Mouse (Mus musculus) bone marrow macrophage, adult 2 months (primary cell): Measurements from ENCODE around the gene Gzmn. TPM values are rescaled to one million over a fixed set of nuclear protein-coding genes. Genes with fewer than 3 reads are reported as not detected.
"Not testable (repeated sequence)": the region's sequence is repeated elsewhere in the genome, so short reads cannot be mapped to it uniquely, and the experiment has no call there.

ENCODE experiments used
- H3K27ac ChIP-seq: 2 replicates; pipeline ENCODE4 v1.5.1; 2012; ENCODE audit warnings: low read depth, low read length; ENCODE audit not compliant: insufficient read depth
- H3K4me1 ChIP-seq: 2 replicates; pipeline ENCODE4 v1.6.1; 2012; ENCODE audit warnings: low read length; ENCODE audit not compliant: control insufficient read depth, insufficient read depth
- H3K4me3 ChIP-seq: 2 replicates; pipeline ENCODE4 v1.5.1; 2012; ENCODE audit warnings: mild to moderate bottlenecking, low read length, moderate library complexity; ENCODE audit not compliant: insufficient read depth
- CTCF ChIP-seq: IDR thresholded peaks from 2 replicates; pipeline ENCODE4 v1.5.1; 2012; ENCODE audit warnings: low read depth, mild to moderate bottlenecking, low read length, moderate library complexity
- POLR2A ChIP-seq: IDR thresholded peaks from 2 replicates; pipeline ENCODE4 v1.6.1; 2012; ENCODE audit warnings: mild to moderate bottlenecking, low read depth, low read length, borderline replicate concordance
- polyA plus RNA-seq: library from polyadenylated mRNA; stranded (reverse); fragments of >200 nt; gene quantifications from 2 replicates; pipeline ENCODE4 v1.2.4, GENCODE M21; 2012; ENCODE audit not compliant: missing spikeins, insufficient read depth, insufficient read length

Gzmn gene
- polyA plus RNA-seq, 1 experiment = not detected

GRCm38 (mm10) chr14:56162109-56162508 lies 12.3 kb downstream of the Gzmn start:
- Histone ChIP-seq H3K4me3 (no peak overlapping the region), H3K27ac (no peak overlapping the region), H3K4me1 (no peaks in the 10 kb centered on the region)
- TF ChIP-seq POLR2A (no peak), CTCF (no peak)

- not testable (repeated sequence) for H3K4me1 ChIP-seq, H3K27ac ChIP-seq, H3K4me3 ChIP-seq
Measured at GRCm38 (mm10) chr14:56159479-56159878, 14.9 kb downstream of the Gzmn start, which contains the start of gene Gzmg. Gene Gzmg, minus strand, starts transcription at chr14:56159579.

GRCm38 (mm10) chr14:56155340-56155739 lies 19.1 kb downstream of the Gzmn start:
- Histone ChIP-seq H3K27ac (no peak overlapping the region), H3K4me3 (no peak overlapping the region), H3K4me1 (no peaks in the 10 kb centered on the region)
- TF ChIP-seq POLR2A = no peak
- no peak for TF ChIP-seq CTCF

DNA sequence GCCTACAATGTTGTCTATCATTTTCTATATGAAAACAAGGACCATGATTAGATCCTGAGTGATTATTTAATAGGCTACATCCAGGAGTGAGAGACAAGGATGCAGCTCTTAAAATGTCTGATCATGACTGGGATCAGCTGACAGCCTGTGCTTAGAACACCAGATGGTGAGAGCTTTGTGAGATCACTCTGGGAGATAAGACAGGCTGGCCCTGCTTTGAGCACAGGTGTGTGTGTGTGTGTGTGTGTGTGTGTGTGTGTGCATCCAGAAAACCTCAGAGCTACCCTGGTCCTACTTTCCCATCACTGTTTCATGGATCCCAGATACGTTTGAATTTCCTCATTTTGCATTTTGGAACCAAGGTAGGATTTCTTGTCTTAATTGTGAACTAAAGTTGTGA lies 40.7 kb downstream of the Gzmn start:
- not testable (repeated sequence) for H3K4me1 ChIP-seq, H3K27ac ChIP-seq, H3K4me3 ChIP-seq

DNA sequence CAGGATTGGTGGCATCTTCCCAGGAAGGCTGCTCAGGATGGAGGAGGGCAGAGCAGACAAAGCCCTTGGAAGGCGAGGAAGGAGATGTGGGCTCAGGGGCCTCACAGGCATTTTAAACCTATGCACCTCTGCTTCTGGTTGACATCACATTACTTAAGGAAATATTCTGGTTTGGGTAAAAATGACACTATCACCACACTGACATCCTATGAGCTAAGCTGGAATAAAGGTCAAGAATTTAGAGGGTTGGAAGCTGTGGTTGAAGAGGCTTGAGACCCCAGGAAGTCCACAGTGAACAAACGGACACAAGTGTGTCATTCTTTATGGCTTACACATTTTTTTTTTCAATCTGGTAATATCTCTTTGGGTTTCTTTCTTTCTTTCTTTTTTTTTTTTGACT lies 41.9 kb downstream of the Gzmn start, which contains the start of gene Gzmd:
TSS of gene Gzmd (minus strand) at position 101 of the 400 bp plus-strand sequence.
- not testable (repeated sequence) for H3K4me1 ChIP-seq, H3K4me3 ChIP-seq, H3K27ac ChIP-seq

DNA sequence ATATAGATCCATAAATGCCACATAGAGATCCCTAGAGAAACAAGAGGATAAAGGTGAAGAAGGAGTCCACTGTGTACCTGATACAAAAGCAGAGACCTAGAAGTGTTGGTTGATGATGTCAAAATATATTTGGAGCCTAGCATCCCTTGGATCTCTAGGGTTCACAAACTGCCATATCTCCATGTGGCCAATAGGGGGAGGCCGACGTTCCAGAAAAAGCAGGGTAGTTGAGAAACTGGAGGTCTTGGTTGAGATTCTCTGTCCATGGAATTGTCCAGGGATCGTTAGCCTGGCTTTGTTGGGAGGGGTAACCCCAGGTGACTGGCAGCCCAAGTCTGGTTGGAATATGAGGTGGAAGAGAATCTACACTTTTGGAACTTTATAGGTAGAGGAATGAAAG lies 46.1 kb downstream of the Gzmn start:
- no peak overlapping the region for H3K4me3 ChIP-seq
- H3K4me1 ChIP-seq = no peaks in the 10 kb centered on the region
- TF ChIP-seq CTCF = no peak
- TF ChIP-seq POLR2A = no peak
- no peak overlapping the region for H3K27ac ChIP-seq

GRCm38 (mm10) chr14:56123516-56123915 lies 50.9 kb downstream of the Gzmn start:
- Histone ChIP-seq H3K4me3 (no peak overlapping the region), H3K27ac (no peak overlapping the region), H3K4me1 (no peaks in the 10 kb centered on the region)
- no peak for TF ChIP-seq POLR2A
- TF ChIP-seq CTCF = no peak

- Histone ChIP-seq H3K27ac (no peak within 1 kb of the TSS), H3K4me1 (no peaks in the 10 kb centered on the region), H3K4me3 (no peak within 1 kb of the TSS)
- TF ChIP-seq CTCF = no peak
- TF ChIP-seq POLR2A = no peak
Measured at GRCm38 (mm10) chr14:56120525-56120924, 53.9 kb downstream of the Gzmn start, which contains the start of gene Gzme. Gene Gzme, minus strand, starts transcription at chr14:56120625.

Other genes with a start within 250 kb of the Gzmn start
- not detected in 2 replicates for gene Cma1, start 229.9 kb downstream of the Gzmn start, polyA plus RNA-seq
- gene Cma2, start 223.6 kb downstream of the Gzmn start, polyA plus RNA-seq = not detected in 2 replicates
- gene Mcpt1, start 156.6 kb downstream of the Gzmn start, polyA plus RNA-seq = not detected in 2 replicates
- gene Mcpt9, start 144.1 kb downstream of the Gzmn start, polyA plus RNA-seq = not detected in 2 replicates
- not detected in 2 replicates for gene Mcpt2, start 132.6 kb downstream of the Gzmn start, polyA plus RNA-seq
- not detected in 2 replicates for gene Mcpt4, start 112.3 kb downstream of the Gzmn start, polyA plus RNA-seq
- gene Mcpt8, start 89.3 kb downstream of the Gzmn start, polyA plus RNA-seq = 0.67 TPM in 1 of 2 replicates, not detected in the other
- not detected in 2 replicates for gene Ctsg, start 72.0 kb downstream of the Gzmn start, polyA plus RNA-seq
- 0.60 and 1.1 TPM in 2 replicates for gene Gzme, start 54.0 kb downstream of the Gzmn start, polyA plus RNA-seq
- gene Gzmd, start 42.0 kb downstream of the Gzmn start, polyA plus RNA-seq = not detected in 2 replicates
- not detected in 2 replicates for gene Gzmg, start 15.0 kb downstream of the Gzmn start, polyA plus RNA-seq
- gene Gzmf, start 36.8 kb upstream of the Gzmn start, polyA plus RNA-seq = not detected in 2 replicates
- gene Gzmc, start 60.1 kb upstream of the Gzmn start, polyA plus RNA-seq = not detected in 2 replicates
- not detected in 2 replicates for gene Gzmb, start 87.7 kb upstream of the Gzmn start, polyA plus RNA-seq
- gene Atp12a, start 190.5 kb upstream of the Gzmn start, polyA plus RNA-seq = not detected in 2 replicates
- 0.83 and 1.3 TPM in 2 replicates for gene Rnf17, start 228.0 kb upstream of the Gzmn start, polyA plus RNA-seq